Mouse (Mus musculus) urinary bladder, postnatal 14 days (tissue): ENCODE measurements around the gene Olfr202.
"Not testable (repeated sequence)": the region's sequence is repeated elsewhere in the genome, so short reads cannot be mapped to it uniquely, and the experiment has no call there.

Experiments used
- DNase-seq: peaks from one replicate; pipeline ENCODE4 v3.0.0; 2021; ENCODE audit warnings: low spot score

Olfr202 gene

DNA sequence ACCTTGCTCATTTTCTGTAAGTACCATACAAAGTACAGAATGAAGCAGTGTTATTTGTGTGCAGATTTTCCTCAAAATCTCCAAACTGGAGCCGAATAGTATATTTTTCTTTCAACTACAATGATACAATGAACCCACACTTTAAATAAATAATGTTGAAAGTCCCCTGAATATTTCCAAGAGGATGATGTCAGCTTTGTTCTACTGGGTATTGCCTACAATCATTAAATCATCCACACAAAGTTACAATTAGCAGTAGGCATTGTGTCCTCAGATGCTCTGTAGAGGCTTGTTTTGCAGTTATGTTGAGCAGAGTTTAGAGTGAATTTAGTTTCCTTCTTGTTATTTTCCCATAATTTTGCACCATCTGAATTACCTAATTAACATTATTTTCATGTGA lies at the start of gene Olfr202:
Gene Olfr202 (minus strand): TSS at position 101 of the 400 bp plus-strand sequence.
- DNase-seq, result no peak

DNA sequence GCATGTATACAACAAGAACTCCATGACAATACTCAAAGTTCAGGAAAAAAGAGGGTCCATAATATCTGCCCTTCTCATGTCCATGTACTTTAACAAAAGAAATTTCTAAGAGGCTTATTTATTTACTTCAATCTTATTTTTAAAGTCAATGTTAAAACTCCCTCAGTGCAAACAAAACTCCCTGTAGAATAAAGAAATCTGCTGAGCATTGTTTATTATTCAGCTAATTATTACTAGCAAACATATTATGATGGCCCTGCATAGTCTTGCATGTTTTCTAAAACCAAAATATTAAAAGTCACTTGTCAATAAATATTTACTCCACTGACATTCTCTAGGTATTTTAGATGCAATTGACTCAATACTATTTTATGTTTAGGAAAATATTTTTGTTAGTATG lies 44.4 kb upstream of the Olfr202 start, which contains the start of gene Olfr205:
Gene Olfr205 (minus strand): TSS at position 101 of the 400 bp plus-strand sequence.
- DNase-seq, result no peak

DNA sequence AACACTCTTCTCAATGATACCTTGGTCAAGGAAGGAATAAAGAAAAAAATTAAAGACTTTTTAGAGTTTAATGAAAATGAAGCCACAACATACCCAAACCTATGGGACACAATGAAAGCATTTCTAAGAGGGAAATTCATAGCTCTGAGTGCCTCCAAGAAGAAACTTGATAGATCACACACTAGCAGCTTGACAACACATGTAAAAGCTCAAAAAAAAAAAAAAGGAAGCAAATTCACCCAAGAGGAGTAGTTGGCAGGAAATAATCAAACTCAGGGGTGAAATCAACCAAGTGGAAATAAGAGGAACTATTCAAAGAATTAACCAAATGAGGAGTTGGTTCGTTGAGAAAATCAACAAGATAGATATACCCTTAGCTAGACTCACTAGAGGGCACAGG lies 36.7 kb upstream of the Olfr202 start:
- not testable (repeated sequence) for DNase-seq

DNA sequence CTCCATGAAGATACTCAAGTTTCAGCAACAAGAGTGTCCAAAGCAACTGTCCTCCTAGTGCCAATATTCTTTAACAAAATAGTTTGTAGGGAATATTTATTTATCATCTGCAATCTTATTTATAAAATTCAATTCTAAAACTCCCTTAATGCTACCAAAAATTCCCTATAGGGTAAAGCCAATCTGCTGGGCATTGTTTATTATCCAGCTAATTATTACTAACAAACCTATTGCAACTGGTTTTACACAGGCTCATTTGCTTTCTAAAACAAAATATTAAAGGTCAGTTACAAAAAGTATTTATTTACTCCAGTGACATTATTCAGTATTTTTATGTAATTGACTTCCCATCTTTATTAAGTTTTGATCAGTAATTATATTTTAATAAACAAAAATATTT lies 31.6 kb upstream of the Olfr202 start, which contains the start of gene Olfr204:
Gene Olfr204 (minus strand): TSS at position 101 of the 400 bp plus-strand sequence.
- no peak for DNase-seq

DNA sequence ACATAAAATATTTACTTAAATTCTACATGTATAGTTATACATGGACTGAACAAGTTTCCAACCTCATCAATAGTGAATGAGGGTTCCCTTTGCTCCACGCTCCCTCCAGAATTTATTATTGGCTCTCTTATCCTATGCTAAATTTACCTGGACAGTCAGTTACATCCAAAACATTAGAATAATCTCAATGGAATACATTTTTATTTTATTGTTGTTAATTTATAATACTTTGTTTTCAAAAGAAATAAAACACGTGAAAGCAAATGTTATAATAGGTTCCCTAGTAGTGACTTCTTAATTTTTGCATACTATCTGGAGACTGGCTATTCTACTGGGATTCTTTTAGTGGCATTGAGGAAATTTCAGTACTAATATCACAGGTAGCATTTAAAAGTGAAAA lies 12.0 kb upstream of the Olfr202 start, which contains the start of gene Olfr203:
Gene Olfr203 (plus strand): TSS at position 301 of the 400 bp plus-strand sequence.
- DNase-seq, result no peak

DNA sequence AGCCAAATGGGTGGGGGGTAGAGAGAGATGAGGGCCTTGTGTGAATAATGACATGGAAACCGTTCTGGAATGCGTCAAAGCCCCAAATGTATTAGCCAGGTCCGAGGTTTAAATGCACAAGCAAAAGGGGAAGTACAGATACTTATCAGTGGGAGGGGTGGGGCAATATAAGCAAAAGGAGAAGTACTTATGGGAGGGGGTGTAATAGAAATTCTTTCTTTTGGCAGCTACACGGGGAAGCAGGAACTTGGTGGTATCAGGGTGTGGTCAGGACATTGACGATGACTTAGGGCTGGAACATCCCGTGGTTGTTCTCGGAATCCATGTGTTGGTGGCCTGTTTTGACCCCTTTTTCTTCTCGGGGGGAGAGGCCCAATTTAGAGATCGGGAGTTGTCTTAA lies 983 bp upstream of the Olfr202 start:
- not testable (repeated sequence) for DNase-seq

DNA sequence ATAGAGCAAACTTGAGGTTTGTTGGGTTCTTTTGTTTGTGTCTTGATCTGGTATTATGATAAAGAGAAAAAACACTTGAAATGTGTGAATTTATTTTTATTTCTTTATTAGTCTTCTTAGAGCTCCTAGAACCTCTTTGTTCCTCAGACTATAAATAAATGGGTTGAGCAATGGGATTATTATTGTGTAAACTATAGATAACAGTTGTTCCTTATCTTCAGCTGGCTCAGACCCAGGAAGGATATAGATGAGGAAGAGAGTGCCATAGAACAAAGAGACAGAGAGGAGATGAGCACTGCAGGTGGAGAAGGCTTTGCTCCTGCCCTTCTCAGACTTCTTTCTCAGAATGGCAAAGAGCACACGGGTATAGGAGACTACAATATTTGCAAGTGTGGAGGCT lies 3.1 kb downstream of the Olfr202 start:
- DNase-seq, result no peak

DNA sequence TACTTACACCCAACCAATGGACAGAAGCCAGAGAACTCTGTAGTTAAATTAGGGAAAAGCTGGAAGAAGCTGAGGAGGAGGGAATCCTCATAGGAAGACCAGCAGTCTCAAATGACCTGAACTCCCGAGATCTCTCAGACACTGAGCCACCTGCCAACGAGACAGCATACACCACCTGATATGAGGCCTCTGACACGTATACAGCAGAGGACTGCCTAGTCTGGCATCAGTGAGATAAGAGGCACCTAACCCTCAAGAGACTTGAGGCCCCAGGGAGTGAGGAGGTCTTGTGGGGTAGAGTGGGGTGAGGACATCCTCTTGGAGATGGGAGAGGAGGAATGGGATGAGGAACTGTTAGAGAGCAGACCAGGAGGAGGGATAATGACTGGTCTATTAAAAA lies 6.1 kb downstream of the Olfr202 start:
- no peak for DNase-seq

DNA sequence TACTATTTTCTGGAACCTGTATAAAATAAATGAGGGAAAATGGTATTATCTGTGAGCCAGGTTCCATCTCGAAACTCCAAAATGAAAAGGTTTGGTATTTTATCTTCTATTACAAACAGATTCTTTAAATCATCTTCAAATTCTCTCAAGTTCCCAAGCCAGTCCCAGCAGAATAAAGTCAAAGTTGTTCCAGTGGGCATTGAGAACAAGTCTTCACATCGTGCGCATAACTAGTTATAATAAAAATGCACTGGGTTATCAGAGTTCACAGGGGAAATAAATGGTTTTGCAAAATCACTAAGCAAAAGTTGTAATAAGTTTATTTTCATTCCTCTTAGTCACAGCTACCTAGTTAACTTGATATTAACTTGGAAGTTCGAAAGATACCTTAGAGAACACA lies 14.1 kb downstream of the Olfr202 start, which contains the start of gene Olfr201:
Gene Olfr201 (minus strand): TSS at position 101 of the 400 bp plus-strand sequence.
- not testable (repeated sequence) for DNase-seq

DNA sequence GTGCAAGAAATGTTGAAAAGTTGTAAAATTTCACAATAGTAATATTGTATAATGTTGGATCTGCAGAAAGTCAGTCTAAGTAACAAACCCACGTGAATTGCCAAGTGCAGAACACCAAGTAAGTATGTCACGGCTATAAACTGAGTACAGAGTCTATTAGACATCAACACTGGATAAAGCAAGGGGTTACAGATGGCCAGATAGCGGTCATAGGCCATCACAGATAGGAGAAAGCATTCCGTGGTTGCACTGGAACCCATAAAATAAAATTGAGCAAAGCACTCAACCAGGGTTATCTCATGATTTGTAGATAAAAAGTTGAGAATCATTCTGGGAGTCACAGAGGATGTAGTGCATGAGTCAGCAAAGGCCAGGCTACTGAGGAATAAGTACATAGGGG lies 17.5 kb downstream of the Olfr202 start:
- not testable (repeated sequence) for DNase-seq

DNA sequence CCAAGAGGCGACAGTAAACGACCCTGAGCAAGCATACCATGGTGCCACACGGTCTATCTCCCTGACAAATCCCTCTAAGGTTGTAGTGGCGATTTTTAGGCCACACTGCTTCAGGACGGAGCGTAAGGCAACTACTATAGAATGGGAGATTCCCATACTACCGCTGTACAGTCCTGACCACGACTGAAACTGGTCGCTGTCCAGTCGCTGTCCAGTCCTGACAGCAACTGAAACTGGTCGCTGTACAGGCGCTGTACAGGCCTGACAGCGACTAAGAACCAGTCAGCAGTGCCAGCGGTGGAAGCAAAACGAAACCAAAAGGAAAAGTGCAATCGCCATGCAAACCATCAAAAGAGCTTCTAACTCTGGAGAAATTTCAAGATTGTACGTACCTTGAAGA lies 36.9 kb downstream of the Olfr202 start:
- DNase-seq, result no peak
